Mouse (Mus musculus): ENCODE results near the gene Cadm3. TPM values are rescaled to one million over a fixed set of nuclear protein-coding genes. Genes with fewer than 3 reads are reported as not detected.
"Not testable (repeated sequence)": the region's sequence is repeated elsewhere in the genome, so short reads cannot be mapped to it uniquely, and the experiment has no call there.

Gene Cadm3
- polyA plus RNA-seq, 1 experiment = 1.6 TPM

DNA sequence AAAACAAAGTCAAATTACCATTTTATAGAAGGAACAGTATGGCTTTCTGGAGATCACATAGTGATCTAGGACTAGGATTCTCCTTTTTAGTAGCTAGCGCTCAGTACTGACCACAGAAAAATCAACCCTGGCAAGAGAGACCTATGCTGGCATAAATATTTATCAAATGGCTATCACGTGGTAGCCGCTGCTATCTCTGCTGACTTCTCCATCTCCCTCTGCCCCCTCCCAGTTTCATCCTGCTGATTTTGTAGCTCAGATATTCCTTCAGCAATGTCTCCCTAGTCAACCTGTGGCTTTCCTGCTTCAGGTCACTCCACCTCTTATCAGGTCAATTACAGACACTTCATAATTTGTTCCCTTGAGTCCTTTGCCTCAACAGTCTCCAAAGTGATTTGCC lies 51.8 kb downstream of the Cadm3 start:
- 60% methylated on average over 3 of the region's 3 CpGs for WGBS
- DNase-seq = no peak
- no peak overlapping the region for H3K4me3 ChIP-seq (replicated peaks; ENCODE audit: extremely low read depth, low read depth, low read length)
- no peaks in the 10 kb centered on the region for H3K4me1 ChIP-seq (ENCODE audit: control insufficient read depth, insufficient read depth, low read length)
- no peak for TF ChIP-seq CTCF (IDR thresholded peaks at IDR 0.05; ENCODE audit: insufficient read depth, low read length)
- no peak for TF ChIP-seq POLR2A (IDR thresholded peaks at IDR 0.05; ENCODE audit: borderline replicate concordance, extremely low read depth, low read depth, low read length)

DNA sequence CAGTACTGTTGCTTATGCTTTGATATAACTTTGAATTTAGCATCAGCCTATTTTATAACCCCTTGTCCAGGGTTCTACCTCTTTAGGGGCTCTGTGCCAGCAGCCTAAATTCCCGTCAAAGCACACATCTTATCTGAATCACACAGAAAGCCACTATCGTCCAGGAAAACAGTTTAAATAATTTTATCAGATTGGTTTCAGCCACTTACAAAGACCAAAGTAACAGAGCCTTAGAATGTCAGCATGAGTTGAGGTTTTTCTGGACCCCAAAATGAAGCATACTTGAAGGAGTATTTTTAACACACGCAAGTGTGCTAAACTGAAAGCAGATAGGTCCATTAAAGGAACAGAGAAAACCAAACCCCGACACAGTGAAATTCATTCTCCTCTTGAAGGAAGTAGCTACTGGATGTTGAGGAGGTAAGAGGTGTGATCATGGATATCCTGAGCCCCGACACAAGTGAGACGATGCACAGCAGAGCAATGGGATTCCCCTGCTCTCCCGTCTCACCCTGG lies 53.9 kb downstream of the Cadm3 start:
- not testable (repeated sequence) for DNase-seq; H3K4me3 ChIP-seq (replicated peaks; ENCODE audit: extremely low read depth, low read depth, low read length); H3K4me1 ChIP-seq (ENCODE audit: control insufficient read depth, insufficient read depth, low read length)

DNA sequence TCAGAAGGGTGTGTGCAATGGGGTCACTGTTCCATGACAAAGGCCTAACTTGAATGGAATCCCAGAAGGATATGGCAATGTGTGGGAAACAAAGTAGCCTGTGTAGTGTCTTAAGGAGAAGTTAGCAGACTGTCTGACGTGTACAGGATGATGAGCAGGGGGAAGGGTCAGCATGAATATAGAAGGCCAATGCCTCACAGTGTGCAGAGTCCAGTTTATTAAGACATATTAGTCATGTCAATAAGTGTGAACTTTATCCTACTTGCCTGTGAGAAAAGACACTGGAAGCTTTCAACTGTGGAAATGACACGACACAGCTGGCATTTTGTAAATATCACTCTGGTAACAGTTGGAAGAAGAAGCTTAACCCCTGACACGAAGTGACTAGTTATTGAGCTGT lies 64.7 kb downstream of the Cadm3 start:
- 30% methylated on average over 3 of the region's 3 CpGs for WGBS
- DNase-seq; H3K4me1 ChIP-seq (ENCODE audit: control insufficient read depth, insufficient read depth, low read length); H3K4me3 ChIP-seq (replicated peaks; ENCODE audit: extremely low read depth, low read depth, low read length): not testable (repeated sequence)

More for the DNA sequence above, 53.9 kb downstream of the Cadm3 start:
- 58% methylated on average over 7 of the region's 7 CpGs for WGBS

Other genes with a start within 250 kb of the Cadm3 start
- gene Olfr1408, start 230.3 kb downstream of the Cadm3 start, polyA plus RNA-seq (2012; rRNA removed) = not detected in 2 replicates
- gene Olfr1406, start 177.1 kb downstream of the Cadm3 start, polyA plus RNA-seq (2012; rRNA removed) = not detected in 2 replicates
- not detected in 2 replicates for gene Olfr218, start 169.9 kb downstream of the Cadm3 start, polyA plus RNA-seq (2012; rRNA removed)
- not detected in 2 replicates for gene Olfr1404, start 155.3 kb downstream of the Cadm3 start, polyA plus RNA-seq (2012; rRNA removed)
- gene Fcer1a, start 140.5 kb downstream of the Cadm3 start, polyA plus RNA-seq (2012; rRNA removed) = 0.11 and 0.36 TPM in 2 replicates
- gene Olfr418, start 101.7 kb downstream of the Cadm3 start, polyA plus RNA-seq (2012; rRNA removed) = not detected in 2 replicates
- gene Mptx2, start 89.9 kb downstream of the Cadm3 start, polyA plus RNA-seq (2012; rRNA removed) = not detected in 2 replicates
- gene Ackr1, start 33.9 kb downstream of the Cadm3 start, polyA plus RNA-seq (2012; rRNA removed) = 2.2 and 2.3 TPM in 2 replicates
- 2.8 and 5.1 TPM in 2 replicates for gene Aim2, start 16.8 kb downstream of the Cadm3 start, polyA plus RNA-seq (2012; rRNA removed)
- 1.6 and 4.0 TPM in 2 replicates for gene Ifi206, start 123.3 kb upstream of the Cadm3 start, polyA plus RNA-seq (2012; rRNA removed)
- gene Ifi214, start 168.3 kb upstream of the Cadm3 start, polyA plus RNA-seq (2012; rRNA removed) = 0.14 and 0.19 TPM in 2 replicates
- gene Ifi213, start 231.6 kb upstream of the Cadm3 start, polyA plus RNA-seq (2012; rRNA removed) = 4.1 and 10.0 TPM in 2 replicates